Mouse (Mus musculus) megakaryocyte, embryonic 14.5 days (primary cell): ENCODE measurements around the gene Vtcn1. TPM values are rescaled to one million over a fixed set of nuclear protein-coding genes. Genes with fewer than 3 reads are reported as not detected.

Experiments
- H3K27me3 ChIP-seq: replicated peaks from 2 replicates; pipeline ENCODE3; 2012; ENCODE audit warnings: inconsistent platforms
- H3K36me3 ChIP-seq: replicated peaks from 2 replicates; pipeline ENCODE3; 2012; ENCODE audit warnings: low read length, inconsistent platforms, mixed read lengths
- H3K4me1 ChIP-seq: 2 replicates; pipeline ENCODE4 v1.6.1; 2012; ENCODE audit warnings: inconsistent platforms
- H3K4me3 ChIP-seq: replicated peaks from 2 replicates; pipeline ENCODE3; 2012; ENCODE audit warnings: moderate library complexity, mild to moderate bottlenecking, inconsistent platforms
- H3K9me3 ChIP-seq: 2 replicates; pipeline ENCODE4 v1.6.1; 2012; ENCODE audit warnings: inconsistent platforms
- FLI1 ChIP-seq: IDR thresholded peaks from 2 replicates; pipeline ENCODE4 v1.6.1; 2012; ENCODE audit warnings: low read length, inconsistent platforms, mixed read lengths
- GATA1 ChIP-seq: IDR thresholded peaks from 3 replicates; pipeline ENCODE4 v1.6.1; 2012; ENCODE audit warnings: mixed read lengths, low read length, inconsistent platforms, borderline replicate concordance
- polyA plus RNA-seq: library from polyadenylated mRNA; stranded (reverse); fragments of >175 nt; gene quantifications from 2 replicates; pipeline ENCODE4 v1.2.3, GENCODE M21; 2012; ENCODE audit warnings: low replicate concordance; ENCODE audit not compliant: insufficient read depth

The Vtcn1 gene
- polyA plus RNA-seq, 1 experiment = not detected

GRCm38 (mm10) chr3:100890406-100890805, 65.1 kb downstream of the Vtcn1 start:
- peaks cover 12% of the 10 kb centered on the region for H3K9me3 ChIP-seq
- TF ChIP-seq GATA1 = no peak
- H3K27me3 ChIP-seq = no peaks in the 10 kb centered on the region
- no peak overlapping the region for H3K4me3 ChIP-seq
- no peaks in the 10 kb centered on the region for H3K4me1 ChIP-seq
- H3K36me3 ChIP-seq = no peaks in the 10 kb centered on the region

GRCm38 (mm10) chr3:100892383-100893335, 67.4 kb downstream of the Vtcn1 start:
- no peaks in the 10 kb centered on the region; the same call in 1 of the 2 replicates for H3K9me3 ChIP-seq
- TF ChIP-seq GATA1 (no peak), FLI1 (no peak)
- no peaks in the 10 kb centered on the region for H3K36me3 ChIP-seq
- no peaks in the 10 kb centered on the region for H3K27me3 ChIP-seq
- no peaks in the 10 kb centered on the region for H3K4me1 ChIP-seq
- H3K4me3 ChIP-seq = no peak overlapping the region

GRCm38 (mm10) chr3:100895500-100895899, 70.2 kb downstream of the Vtcn1 start:
- Histone ChIP-seq H3K4me1 (no peaks in the 10 kb centered on the region), H3K27me3 (no peaks in the 10 kb centered on the region), H3K9me3 (no peaks in the 10 kb centered on the region), H3K4me3 (no peak overlapping the region), H3K36me3 (no peaks in the 10 kb centered on the region)
- TF ChIP-seq GATA1 = no peak
- TF ChIP-seq FLI1 = no peak

- peaks cover 26% of the 10 kb centered on the region for H3K4me1 ChIP-seq
- no peak for TF ChIP-seq GATA1
- no peak for TF ChIP-seq FLI1
- H3K9me3 ChIP-seq = no peaks in the 10 kb centered on the region
- no peaks in the 10 kb centered on the region for H3K36me3 ChIP-seq
- H3K27me3 ChIP-seq = peaks cover 10% of the 10 kb centered on the region
- H3K4me3 ChIP-seq = peak overlapping the region; percentile 15
Observed at GRCm38 (mm10) chr3:100906128-100906527, 80.9 kb downstream of the Vtcn1 start.

- TF ChIP-seq GATA1 (no peak), FLI1 (no peak)
- no peaks in the 10 kb centered on the region for H3K36me3 ChIP-seq
- H3K4me1 ChIP-seq = peaks cover 26% of the 10 kb centered on the region
- no peak overlapping the region for H3K4me3 ChIP-seq
- H3K27me3 ChIP-seq = peaks cover 12% of the 10 kb centered on the region
- H3K9me3 ChIP-seq = no peaks in the 10 kb centered on the region
Observed at GRCm38 (mm10) chr3:100906916-100907315, 81.7 kb downstream of the Vtcn1 start.

- Histone ChIP-seq H3K27me3 (peaks cover 13% of the 10 kb centered on the region), H3K4me1 (peaks cover 26% of the 10 kb centered on the region), H3K36me3 (no peaks in the 10 kb centered on the region), H3K4me3 (no peak overlapping the region), H3K9me3 (no peaks in the 10 kb centered on the region)
- TF ChIP-seq GATA1 = no peak
- no peak for TF ChIP-seq FLI1
Observed at GRCm38 (mm10) chr3:100908594-100908993, 83.3 kb downstream of the Vtcn1 start.

GRCm38 (mm10) chr3:100910621-100911020, 85.4 kb downstream of the Vtcn1 start:
- peaks cover 23% of the 10 kb centered on the region for H3K4me1 ChIP-seq
- TF ChIP-seq FLI1 (no peak), GATA1 (no peak)
- no peak overlapping the region for H3K4me3 ChIP-seq
- H3K27me3 ChIP-seq = peaks cover 13% of the 10 kb centered on the region
- H3K36me3 ChIP-seq = no peaks in the 10 kb centered on the region
- H3K9me3 ChIP-seq = no peaks in the 10 kb centered on the region

GRCm38 (mm10) chr3:100911026-100911425, 85.8 kb downstream of the Vtcn1 start:
- H3K9me3 ChIP-seq = no peaks in the 10 kb centered on the region
- TF ChIP-seq FLI1 (no peak), GATA1 (no peak)
- no peak overlapping the region for H3K4me3 ChIP-seq
- peaks cover 19% of the 10 kb centered on the region for H3K4me1 ChIP-seq
- peaks cover 13% of the 10 kb centered on the region for H3K27me3 ChIP-seq
- no peaks in the 10 kb centered on the region for H3K36me3 ChIP-seq

GRCm38 (mm10) chr3:100911498-100912213, 86.4 kb downstream of the Vtcn1 start:
- H3K4me3 ChIP-seq = peak overlapping the region; percentile 53
- H3K36me3 ChIP-seq = no peaks in the 10 kb centered on the region
- peaks cover 13% of the 10 kb centered on the region for H3K27me3 ChIP-seq
- no peaks in the 10 kb centered on the region for H3K9me3 ChIP-seq
- TF ChIP-seq FLI1 (no peak), GATA1 (no peak)
- peaks cover 17% of the 10 kb centered on the region for H3K4me1 ChIP-seq

GRCm38 (mm10) chr3:100916844-100917243, 91.6 kb downstream of the Vtcn1 start:
- H3K9me3 ChIP-seq = no peaks in the 10 kb centered on the region

More at GRCm38 (mm10) chr3:100916844-100917243, 91.6 kb downstream of the Vtcn1 start:
- peaks cover 35% of the 10 kb centered on the region for H3K4me1 ChIP-seq
- peak overlapping the region; percentile 76 for H3K4me3 ChIP-seq
- no peaks in the 10 kb centered on the region for H3K36me3 ChIP-seq
- TF ChIP-seq FLI1 (no peak), GATA1 (no peak)
- peaks cover 6% of the 10 kb centered on the region for H3K27me3 ChIP-seq
